ENCODE assay signal across 24 mouse cellular contexts in the genomic region with DNA sequence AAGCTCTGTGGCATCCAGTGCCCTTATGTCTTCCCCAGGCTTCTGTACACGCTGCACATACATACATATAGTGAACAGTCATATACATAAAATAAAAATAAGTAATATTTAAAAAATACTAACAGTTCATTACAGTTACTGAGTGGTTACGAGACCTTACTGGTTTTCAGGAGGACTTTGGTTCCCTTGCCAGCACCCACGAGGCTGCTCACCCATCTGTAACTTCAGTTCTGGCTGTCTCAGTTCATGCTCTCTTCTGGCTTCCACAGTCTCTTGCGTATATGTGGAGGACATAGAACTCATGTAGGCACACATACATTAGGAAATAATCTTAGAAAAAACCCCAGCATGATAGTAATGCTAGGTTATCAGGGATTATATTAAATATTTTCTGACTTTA. TPM values are rescaled to one million over a fixed set of nuclear protein-coding genes. Genes with fewer than 3 reads are reported as not detected.
DNase-seq lines count a peak whose midpoint lies in the region; ATAC-seq and TF ChIP-seq lines count a peak whose summit lies in the region.
"Had no signal": no experiment of that assay in that cellular context is flagged by ENCODE, and none has a peak within 500 bp of the region (broad histone marks: within the 10 kb centered on the region; RNA-seq: fewer than 3 reads in every experiment).

No protein-coding gene starts in this region.

- no peaks in the 10 kb centered on the region for H3K9me3 ChIP-seq in stomach, postnatal 0 days (ENCODE audit: control insufficient read depth, low read length)
- H3K9me3 ChIP-seq: embryonic facial prominence, embryonic 12.5 days; hindbrain, embryonic 13.5 days; limb, embryonic 12.5 days; midbrain, embryonic 15.5 days; neural tube, embryonic 13.5 days had no signal

- peak overlapping the region; percentile 13; the same call in 1 of the 2 replicates for H3K27ac ChIP-seq in stomach, postnatal 0 days (replicated peaks)
- H3K27ac ChIP-seq: embryonic facial prominence, embryonic 12.5 days; hindbrain, embryonic 13.5 days; limb, embryonic 12.5 days; midbrain, embryonic 15.5 days; neural tube, embryonic 13.5 days had no signal

- no peak for TF ChIP-seq CTCF in stomach, postnatal 0 days (IDR thresholded peaks at IDR 0.05; ENCODE audit: low read depth)

- WGBS in stomach, postnatal 0 days, result 64% methylated on average over 4 of the region's 4 CpGs

- no peak for TF ChIP-seq EP300 in stomach, postnatal 0 days (optimal IDR thresholded peaks at IDR 0.05)

- H3K4me2 ChIP-seq in stomach, postnatal 0 days (replicated peaks; ENCODE audit: low read depth), result no peak overlapping the region
- H3K4me2 ChIP-seq: embryonic facial prominence, embryonic 12.5 days; hindbrain, embryonic 13.5 days; limb, embryonic 12.5 days; liver, embryonic 11.5 days; midbrain, embryonic 15.5 days; neural tube, embryonic 13.5 days had no signal

- no peaks in the 10 kb centered on the region for H3K27me3 ChIP-seq in stomach, postnatal 0 days (ENCODE audit: control insufficient read depth, insufficient read depth, low read length)
- H3K27me3 ChIP-seq: embryonic facial prominence, embryonic 12.5 days; hindbrain, embryonic 13.5 days; limb, embryonic 12.5 days; midbrain, embryonic 15.5 days; neural tube, embryonic 13.5 days had no signal

- H3K4me3 ChIP-seq in stomach, postnatal 0 days (ENCODE audit: low read depth, low read length), result no peak overlapping the region
- H3K4me3 ChIP-seq: embryonic facial prominence, embryonic 12.5 days; hindbrain, embryonic 13.5 days; limb, embryonic 12.5 days; midbrain, embryonic 15.5 days; neural tube, embryonic 13.5 days had no signal

- H3K36me3 ChIP-seq in stomach, postnatal 0 days (ENCODE audit: control insufficient read depth, insufficient read depth, low read length), result no peaks in the 10 kb centered on the region
- H3K36me3 ChIP-seq: embryonic facial prominence, embryonic 12.5 days; hindbrain, embryonic 13.5 days; limb, embryonic 12.5 days; midbrain, embryonic 15.5 days; neural tube, embryonic 13.5 days had no signal

- H3K4me1 ChIP-seq in stomach, postnatal 0 days (replicated peaks; ENCODE audit: control insufficient read depth, insufficient read depth), result no peaks in the 10 kb centered on the region; the same call in 1 of the 2 replicates

- H3K9ac ChIP-seq in stomach, postnatal 0 days (ENCODE audit: low read length), result no peak overlapping the region
- H3K9ac ChIP-seq: embryonic facial prominence, embryonic 12.5 days; forebrain, postnatal 0 days; hindbrain, embryonic 13.5 days; limb, embryonic 12.5 days; midbrain, embryonic 15.5 days; neural tube, embryonic 13.5 days had no signal

- ATAC-seq in stomach, postnatal 0 days (ENCODE audit: low FRiP score, low TSS enrichment), result no peak
- ATAC-seq: activated CD4-positive, CD25-positive, alpha-beta regulatory T cell, adult 4 months; forebrain, postnatal 0 days; inflammation-experienced regulatory T-cells, adult 6 months; midbrain, embryonic 15.5 days had no signal

- DNase-seq in kidney, adult 11 months, result peak; percentile 78
- DNase-seq in kidney, postnatal 4 days, result no peak
- DNase-seq in kidney, adult 8-10 months, result peak; percentile 76 to 77
- peak; percentile 71 for DNase-seq in kidney, postnatal 14 days
- no peak for DNase-seq in stomach, postnatal 0 days (ENCODE audit: low spot score)
- no peak for DNase-seq in right cerebral cortex, postnatal 36 days (ENCODE audit: low spot score in 2 of 2)
- DNase-seq in lung, postnatal 36 days, result no peak
- DNase-seq: adrenal gland, postnatal 10 days; cerebellum, adult 18-20 months; cerebellum, postnatal 25 days; forebrain, postnatal 0 days; gastrocnemius, postnatal 36 days; heart, postnatal 36 days; lung, adult 18-20 months; lung, postnatal 14 days; retina, postnatal 1 day had no signal

RNA-seq across cellular contexts. Expression of a gene that starts 3.7 kb away (rescaled TPM):
- polyA plus RNA-seq in stomach, postnatal 0 days (2015; fragmentation: Nextera tagmentation; extraction: Ambion mirVana), result 7.5 and 8.3 TPM in 2 replicates

Comparison
In these comparisons a context has a peak if more than half of its experiments do, and no peak if none do; other contexts are left out.
1. DNase-seq: peak in kidney, adult 11 months (single experiment), kidney, adult 8-10 months (2 of 2) and kidney, postnatal 14 days (single experiment); none in kidney, postnatal 4 days (0 of 2), stomach, postnatal 0 days (single experiment), right cerebral cortex, postnatal 36 days (0 of 2) and lung, postnatal 36 days (single experiment).